In genomic region chr12:54789346-54790143, GRCm38 (mm10) we compare ENCODE assay signal across 8 mouse cellular contexts. TPM values are rescaled to one million over a fixed set of nuclear protein-coding genes. Genes with fewer than 3 reads are reported as not detected.
DNase-seq lines count a peak whose midpoint lies in the region; ATAC-seq lines count a peak whose summit lies in the region.

No protein-coding gene starts in this region.

- peaks cover 36% of the 10 kb centered on the region for H3K4me1 ChIP-seq in heart, embryonic 16.5 days (ENCODE audit: control insufficient read depth, insufficient read depth, low read length)
- H3K4me1 ChIP-seq in limb, embryonic 10.5 days: peaks cover 37% of the 10 kb centered on the region
- peaks cover 36% of the 10 kb centered on the region for H3K4me1 ChIP-seq in midbrain, embryonic 12.5 days

- no peaks in the 10 kb centered on the region for H3K9me3 ChIP-seq in heart, embryonic 16.5 days (replicated peaks; ENCODE audit: control insufficient read depth, low read length)
- no peaks in the 10 kb centered on the region for H3K9me3 ChIP-seq in limb, embryonic 10.5 days (replicated peaks)
- no peaks in the 10 kb centered on the region for H3K9me3 ChIP-seq in midbrain, embryonic 12.5 days

- peak overlapping the region; percentile 50 for H3K27ac ChIP-seq in heart, embryonic 16.5 days (ENCODE audit: low read length)
- no peak overlapping the region for H3K27ac ChIP-seq in limb, embryonic 10.5 days
- H3K27ac ChIP-seq in midbrain, embryonic 12.5 days (replicated peaks): no peak overlapping the region

- 11% methylated on average over 11 of the region's 11 CpGs for WGBS in heart, embryonic 16.5 days
- 18% methylated on average over 11 of the region's 11 CpGs for WGBS in limb, embryonic 10.5 days
- 22% methylated on average over 11 of the region's 11 CpGs for WGBS in midbrain, embryonic 12.5 days

- DNase-seq in cerebellum, adult 8-10 months: no peak
- DNase-seq in limb, embryonic 10.5 days (ENCODE audit: low spot score): peak; percentile 55
- DNase-seq in right cerebral cortex, postnatal 36 days (ENCODE audit: low spot score in 2 of 2): no peak

- H3K9ac ChIP-seq in heart, embryonic 16.5 days (ENCODE audit: low read length): no peak overlapping the region
- H3K9ac ChIP-seq in midbrain, embryonic 12.5 days (replicated peaks): no peak overlapping the region

- peak overlapping the region; percentile 43 for H3K4me2 ChIP-seq in heart, embryonic 16.5 days (ENCODE audit: low read depth, low read length)
- 0 out of 2 replicates have a peak overlapping the region, but pooled peaks have one; percentile 4 for H3K4me2 ChIP-seq in midbrain, embryonic 12.5 days (replicated peaks)

- peak overlapping the region; percentile 3; the same call in 1 of the 2 replicates for H3K4me3 ChIP-seq in heart, embryonic 16.5 days (ENCODE audit: low read length)
- H3K4me3 ChIP-seq in limb, embryonic 10.5 days: no peak overlapping the region
- no peak overlapping the region for H3K4me3 ChIP-seq in midbrain, embryonic 12.5 days

- H3K27me3 ChIP-seq in heart, embryonic 16.5 days (ENCODE audit: control insufficient read depth, insufficient read depth, low read length): no peaks in the 10 kb centered on the region
- H3K27me3 ChIP-seq in limb, embryonic 10.5 days (ENCODE audit: low read depth, poor library complexity, severe bottlenecking): no peaks in the 10 kb centered on the region
- no peaks in the 10 kb centered on the region for H3K27me3 ChIP-seq in midbrain, embryonic 12.5 days

- 0 out of 2 replicates have a peak, but pooled peaks have one; percentile 36 for ATAC-seq in cerebellum, adult (ENCODE audit: insufficient number of reproducible peaks, low FRiP score, low TSS enrichment)
- ATAC-seq in erythroid progenitor cell, adult 5-6 weeks (replicated peaks; ENCODE audit: low FRiP score, poor library complexity, severe bottlenecking): peak; percentile 52
- peak; percentile 84 for ATAC-seq in heart, embryonic 16.5 days (replicated peaks; ENCODE audit: extremely low read depth, insufficient read depth, low FRiP score)
- ATAC-seq in midbrain, embryonic 12.5 days (ENCODE audit: low FRiP score, low read depth): peak; percentile 63; the same call in 1 of the 2 replicates
- ATAC-seq in activated CD4-positive, CD25-positive, alpha-beta regulatory T cell, adult 4 months: no peak

- peaks cover 4% of the 10 kb centered on the region; the same call in 1 of the 2 replicates for H3K36me3 ChIP-seq in heart, embryonic 16.5 days (ENCODE audit: control insufficient read depth, insufficient read depth)
- H3K36me3 ChIP-seq in limb, embryonic 10.5 days: peaks cover 49% of the 10 kb centered on the region
- peaks cover 10% of the 10 kb centered on the region for H3K36me3 ChIP-seq in midbrain, embryonic 12.5 days

RNA-seq across cellular contexts. Expression of gene Snx6, which starts 6.0 kb away (rescaled TPM):
- 11.2 and 17.2 TPM in 2 replicates for total RNA-seq in erythroid progenitor cell, adult 5-6 weeks (2015; ENCODE audit: low replicate concordance)
- 7.0 and 9.8 TPM in 2 replicates for total RNA-seq in erythroid progenitor cell, adult 5-6 weeks (2017; ENCODE audit: low replicate concordance)
- 98.0 and 107 TPM in 2 replicates for polyA plus RNA-seq in heart, embryonic 16.5 days (2015; fragmentation: Nextera tagmentation; extraction: Ambion mirVana)
- polyA plus RNA-seq in limb, embryonic 10.5 days (2016; fragmentation: Nextera tagmentation; extraction: Ambion mirVana): 165 and 180 TPM in 2 replicates
- 201 and 203 TPM in 2 replicates for polyA plus RNA-seq in midbrain, embryonic 12.5 days (2016; fragmentation: Nextera tagmentation; extraction: Ambion mirVana)
- 100 to 1,000 TPM; 128 to 153 TPM for polyA plus RNA-seq in activated CD4-positive, CD25-positive, alpha-beta regulatory T cell, adult 4 months (2017; shearing (Covaris generic))
